Mouse (Mus musculus): ENCODE results near the gene Ntn5. TPM values are rescaled to one million over a fixed set of nuclear protein-coding genes. Genes with fewer than 3 reads are reported as not detected.
A peak's percentile ranks its signal among the peaks of the same experiment; 100 is the strongest.
"Not testable (repeated sequence)": the region's sequence is repeated elsewhere in the genome, so short reads cannot be mapped to it uniquely, and the experiment has no call there.

The Ntn5 gene
- polyA plus RNA-seq, 1 experiment, result 4.2 TPM

DNA sequence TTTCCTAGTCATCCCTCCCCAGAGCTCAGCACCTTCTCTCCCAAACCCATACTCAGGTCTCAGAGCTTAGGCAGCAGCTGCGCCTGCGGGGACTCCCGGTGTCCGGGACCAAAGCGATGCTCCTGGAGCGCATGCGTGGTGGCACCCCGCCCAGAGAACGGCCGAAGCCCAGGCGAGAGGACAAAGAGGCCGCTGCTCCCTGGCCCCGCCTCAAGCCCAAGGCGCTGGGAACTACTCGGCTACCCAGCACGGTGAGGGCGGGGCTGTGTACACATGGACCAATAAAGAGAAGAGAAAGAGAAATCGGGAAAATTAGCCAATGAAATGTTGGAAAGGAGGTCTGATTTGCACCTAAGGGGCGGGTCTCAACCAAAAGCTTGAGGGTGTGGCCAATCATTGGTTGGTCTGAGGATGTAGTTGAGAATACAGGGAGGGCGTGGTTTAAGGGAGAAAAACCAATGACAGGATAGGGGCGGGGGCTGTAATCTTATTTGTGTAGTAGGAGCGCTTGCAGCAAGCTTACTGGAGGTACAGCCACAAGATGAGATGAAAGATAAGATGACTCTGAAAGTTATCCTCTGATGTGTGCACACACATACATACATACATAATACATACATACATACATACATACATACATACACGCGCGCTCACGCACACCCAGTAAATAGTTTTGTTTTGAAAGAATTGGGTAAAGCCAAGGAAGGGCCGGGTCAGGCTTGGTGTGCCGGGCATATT, 40.2 kb upstream of the Ntn5 start:
- peak; percentile 80 for DNase-seq
- Histone ChIP-seq H3K4me1 (replicated peaks; ENCODE audit: control insufficient read depth, insufficient read depth, low read length) (peaks cover 21% of the 10 kb centered on the region), H3K36me3 (ENCODE audit: control insufficient read depth, insufficient read depth, low read length) (no peaks in the 10 kb centered on the region), H3K27me3 (ENCODE audit: control insufficient read depth, insufficient read depth, low read length) (no peaks in the 10 kb centered on the region), H3K27ac (ENCODE audit: control insufficient read depth, insufficient read depth, low read length) (no peak overlapping the region), H3K4me3 (ENCODE audit: control insufficient read depth, insufficient read depth, low read length) (peak overlapping the region; percentile 43)
- peak; percentile 62 for TF ChIP-seq POLR2A (IDR thresholded peaks at IDR 0.05; ENCODE audit: control insufficient read depth, extremely low read depth, insufficient read depth, low read length, poor library complexity)
- 0 out of 2 replicates have a peak, but pooled peaks have one; percentile 46 for TF ChIP-seq CTCF (IDR thresholded peaks at IDR 0.05; ENCODE audit: borderline replicate concordance, control insufficient read depth, extremely low read depth, insufficient read depth, low read length, poor library complexity)
- 13% methylated on average over 28 of the region's 28 CpGs for WGBS

DNA sequence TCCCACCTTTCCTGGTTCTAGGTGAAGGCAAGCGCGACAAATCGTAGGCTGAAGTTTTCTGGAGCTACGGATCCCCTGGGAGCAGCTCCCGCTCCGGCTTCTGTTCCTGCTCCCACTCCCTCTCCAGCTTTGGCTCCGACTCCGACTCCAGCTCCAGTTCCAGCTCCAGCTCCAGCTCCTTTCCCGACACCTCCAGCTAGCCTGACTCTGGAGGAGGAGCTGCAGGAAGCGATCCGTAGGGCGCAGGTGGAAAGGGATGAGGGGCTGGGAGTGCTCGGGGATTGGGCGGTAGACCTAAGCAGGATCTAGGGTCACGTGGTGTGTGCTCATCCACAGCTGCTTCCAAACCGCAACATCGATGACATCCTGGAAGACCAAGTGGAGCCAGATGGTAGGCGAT, 39.6 kb upstream of the Ntn5 start:
- no peak overlapping the region for H3K27ac ChIP-seq (ENCODE audit: control insufficient read depth, insufficient read depth, low read length)
- no peak for DNase-seq
- WGBS, result 69% methylated on average over 18 of the region's 18 CpGs
- TF ChIP-seq CTCF (IDR thresholded peaks at IDR 0.05; ENCODE audit: borderline replicate concordance, control insufficient read depth, extremely low read depth, insufficient read depth, low read length, poor library complexity) (no peak), POLR2A (IDR thresholded peaks at IDR 0.05; ENCODE audit: control insufficient read depth, extremely low read depth, insufficient read depth, low read length, poor library complexity) (no peak)
- H3K4me3 ChIP-seq (ENCODE audit: control insufficient read depth, insufficient read depth, low read length), result no peak overlapping the region
- peaks cover 21% of the 10 kb centered on the region for H3K4me1 ChIP-seq (replicated peaks; ENCODE audit: control insufficient read depth, insufficient read depth, low read length)
- H3K27me3 ChIP-seq (ENCODE audit: control insufficient read depth, insufficient read depth, low read length), result no peaks in the 10 kb centered on the region
- H3K36me3 ChIP-seq (ENCODE audit: control insufficient read depth, insufficient read depth, low read length), result no peaks in the 10 kb centered on the region

DNA sequence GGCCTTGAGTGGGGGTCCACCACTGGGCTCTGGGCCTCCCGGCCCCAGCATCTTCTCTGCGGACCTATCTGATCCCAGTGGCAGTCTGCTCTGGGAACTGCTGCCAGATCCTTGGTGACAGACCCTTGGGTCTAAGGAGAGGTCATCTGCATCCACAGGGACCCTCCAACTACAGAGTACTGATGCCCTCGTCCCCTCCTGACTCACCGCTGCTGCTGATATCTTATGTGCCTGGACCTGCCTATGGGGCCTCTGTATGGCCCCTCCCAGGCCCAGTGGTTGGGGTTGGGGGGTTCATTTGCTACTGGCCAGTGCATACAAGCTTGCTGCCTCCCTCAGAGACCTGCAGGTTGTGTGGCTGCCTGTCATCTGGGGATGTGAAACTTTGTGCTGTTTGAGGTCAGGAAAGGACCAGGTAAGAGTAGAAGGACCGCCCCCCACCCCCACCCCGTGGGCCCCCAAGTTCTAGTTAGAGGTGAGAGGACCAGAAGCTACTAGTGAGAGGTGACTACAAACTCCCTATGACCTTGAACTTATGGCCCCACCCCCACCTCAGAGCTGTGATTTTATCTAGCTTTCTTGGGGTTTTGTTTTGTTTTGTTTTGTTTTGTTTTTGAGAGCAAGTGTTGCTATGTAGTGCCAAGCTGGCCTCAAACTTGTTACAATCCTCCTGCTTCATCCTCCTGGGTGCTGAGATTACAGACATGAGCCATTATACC, 38.8 kb upstream of the Ntn5 start:
- DNase-seq, result no peak
- no peak overlapping the region for H3K27ac ChIP-seq (ENCODE audit: control insufficient read depth, insufficient read depth, low read length)

DNA sequence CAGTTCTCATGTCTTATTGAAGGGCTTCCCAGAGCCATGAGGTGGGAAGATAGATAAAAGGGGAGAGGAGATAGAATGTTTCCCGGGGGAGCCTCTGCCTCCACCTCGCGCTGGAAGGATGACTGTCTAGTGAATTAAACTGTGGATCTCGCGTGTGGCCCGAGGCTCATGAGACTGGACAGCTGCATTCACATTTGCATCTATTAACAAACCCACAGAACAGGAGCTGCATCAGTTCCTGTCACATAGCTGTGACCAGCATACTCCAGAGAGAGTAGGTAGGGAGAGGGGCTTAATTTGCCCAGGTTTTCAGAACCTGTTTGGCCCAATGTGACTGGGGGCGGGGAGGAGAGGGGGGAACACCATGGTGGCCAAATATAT, 38.2 kb upstream of the Ntn5 start:
- H3K36me3 ChIP-seq (ENCODE audit: control insufficient read depth, insufficient read depth, low read length), result no peaks in the 10 kb centered on the region
- H3K27me3 ChIP-seq (ENCODE audit: control insufficient read depth, insufficient read depth, low read length), result no peaks in the 10 kb centered on the region
- no peak overlapping the region for H3K27ac ChIP-seq (ENCODE audit: control insufficient read depth, insufficient read depth, low read length)
- WGBS, result 94% methylated on average over 7 of the region's 7 CpGs
- H3K4me1 ChIP-seq (replicated peaks; ENCODE audit: control insufficient read depth, insufficient read depth, low read length), result peaks cover 21% of the 10 kb centered on the region
- no peak for DNase-seq
- TF ChIP-seq POLR2A (IDR thresholded peaks at IDR 0.05; ENCODE audit: control insufficient read depth, extremely low read depth, insufficient read depth, low read length, poor library complexity), result no peak
- TF ChIP-seq CTCF (IDR thresholded peaks at IDR 0.05; ENCODE audit: borderline replicate concordance, control insufficient read depth, extremely low read depth, insufficient read depth, low read length, poor library complexity), result no peak
- no peak overlapping the region for H3K4me3 ChIP-seq (ENCODE audit: control insufficient read depth, insufficient read depth, low read length)

More for the DNA sequence above, 38.8 kb upstream of the Ntn5 start:
- no peaks in the 10 kb centered on the region for H3K27me3 ChIP-seq (ENCODE audit: control insufficient read depth, insufficient read depth, low read length)
- H3K4me3 ChIP-seq (ENCODE audit: control insufficient read depth, insufficient read depth, low read length), result no peak overlapping the region
- no peaks in the 10 kb centered on the region for H3K36me3 ChIP-seq (ENCODE audit: control insufficient read depth, insufficient read depth, low read length)
- WGBS, result 87% methylated on average over 6 of the region's 6 CpGs
- peaks cover 21% of the 10 kb centered on the region for H3K4me1 ChIP-seq (replicated peaks; ENCODE audit: control insufficient read depth, insufficient read depth, low read length)
- TF ChIP-seq CTCF (IDR thresholded peaks at IDR 0.05; ENCODE audit: borderline replicate concordance, control insufficient read depth, extremely low read depth, insufficient read depth, low read length, poor library complexity), result no peak
- no peak for TF ChIP-seq POLR2A (IDR thresholded peaks at IDR 0.05; ENCODE audit: control insufficient read depth, extremely low read depth, insufficient read depth, low read length, poor library complexity)

DNA sequence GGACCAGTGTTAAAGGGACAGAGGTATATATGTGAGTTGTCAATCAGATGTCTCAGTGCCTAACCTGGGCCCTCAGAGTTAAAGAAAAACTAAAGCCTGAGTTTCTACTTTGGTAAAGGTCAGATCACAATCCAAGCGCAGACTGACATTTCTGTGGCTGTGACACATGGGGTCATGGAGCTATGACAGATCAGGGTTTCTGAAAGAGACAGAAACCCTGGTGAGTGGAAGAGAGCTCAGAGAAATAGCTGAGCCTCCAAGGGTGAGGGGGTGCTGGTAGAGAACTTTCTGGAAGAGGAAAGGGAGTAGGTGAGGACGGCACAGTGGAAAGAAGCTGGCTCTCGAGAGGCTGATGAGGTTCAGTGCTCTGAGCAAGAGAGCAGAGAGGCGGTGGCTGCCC, 37.2 kb upstream of the Ntn5 start:
- no peak overlapping the region for H3K27ac ChIP-seq (ENCODE audit: control insufficient read depth, insufficient read depth, low read length)
- no peaks in the 10 kb centered on the region for H3K27me3 ChIP-seq (ENCODE audit: control insufficient read depth, insufficient read depth, low read length)
- TF ChIP-seq CTCF (IDR thresholded peaks at IDR 0.05; ENCODE audit: borderline replicate concordance, control insufficient read depth, extremely low read depth, insufficient read depth, low read length, poor library complexity) (no peak), POLR2A (IDR thresholded peaks at IDR 0.05; ENCODE audit: control insufficient read depth, extremely low read depth, insufficient read depth, low read length, poor library complexity) (no peak)
- H3K4me3 ChIP-seq (ENCODE audit: control insufficient read depth, insufficient read depth, low read length), result no peak overlapping the region
- 85% methylated on average over 4 of the region's 4 CpGs for whole genome bisulfite sequencing
- no peaks in the 10 kb centered on the region for H3K36me3 ChIP-seq (ENCODE audit: control insufficient read depth, insufficient read depth, low read length)
- no peak for DNase-seq
- H3K4me1 ChIP-seq (replicated peaks; ENCODE audit: control insufficient read depth, insufficient read depth, low read length), result peaks cover 21% of the 10 kb centered on the region

DNA sequence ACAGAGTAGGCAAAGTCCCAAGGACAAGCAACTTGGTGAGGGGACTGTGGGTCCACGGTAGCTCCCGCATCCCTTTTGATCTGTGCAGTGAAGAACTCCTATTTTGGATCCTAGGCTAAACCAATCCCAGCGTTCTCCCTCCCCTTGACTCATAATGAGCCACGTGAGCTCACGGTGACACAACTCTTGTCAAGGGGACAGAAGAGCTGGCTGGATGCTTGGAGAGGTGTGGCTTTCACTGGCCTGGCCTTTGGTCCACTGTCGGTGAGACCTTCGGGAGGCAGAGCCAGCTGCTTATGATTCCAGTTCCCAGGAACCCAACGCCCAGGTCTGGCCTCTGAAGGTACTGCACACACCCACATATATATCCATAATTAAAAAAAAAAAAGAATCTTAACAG, 34.5 kb upstream of the Ntn5 start:
- peaks cover 4% of the 10 kb centered on the region for H3K4me1 ChIP-seq (replicated peaks; ENCODE audit: control insufficient read depth, insufficient read depth, low read length)
- no peak for DNase-seq
- no peaks in the 10 kb centered on the region for H3K36me3 ChIP-seq (ENCODE audit: control insufficient read depth, insufficient read depth, low read length)
- no peaks in the 10 kb centered on the region for H3K27me3 ChIP-seq (ENCODE audit: control insufficient read depth, insufficient read depth, low read length)
- H3K4me3 ChIP-seq (ENCODE audit: control insufficient read depth, insufficient read depth, low read length), result no peak overlapping the region
- no peak for TF ChIP-seq POLR2A (IDR thresholded peaks at IDR 0.05; ENCODE audit: control insufficient read depth, extremely low read depth, insufficient read depth, low read length, poor library complexity)
- no peak for TF ChIP-seq CTCF (IDR thresholded peaks at IDR 0.05; ENCODE audit: borderline replicate concordance, control insufficient read depth, extremely low read depth, insufficient read depth, low read length, poor library complexity)
- 90% methylated on average over 8 of the region's 8 CpGs for WGBS
- no peak overlapping the region for H3K27ac ChIP-seq (ENCODE audit: control insufficient read depth, insufficient read depth, low read length)

DNA sequence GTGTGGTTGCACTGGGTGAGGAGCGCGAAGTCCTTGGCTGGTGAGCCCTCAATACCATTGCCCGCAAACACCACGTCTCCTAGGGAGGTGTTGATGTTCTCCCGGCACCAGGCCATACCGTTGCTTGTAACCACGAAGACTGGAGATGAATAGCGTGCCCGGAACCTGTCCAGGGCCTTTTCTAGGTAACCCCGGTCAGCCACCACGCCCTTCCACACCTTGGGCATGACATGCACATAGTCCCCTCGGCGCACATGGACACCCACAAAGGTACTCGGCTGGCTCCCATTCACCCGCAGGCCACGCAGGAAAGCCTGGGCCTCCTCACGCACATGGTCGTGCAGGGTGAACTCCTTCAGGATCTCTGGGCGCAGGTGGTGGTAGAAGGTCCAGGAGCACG, 33.3 kb upstream of the Ntn5 start:
- H3K36me3 ChIP-seq (ENCODE audit: control insufficient read depth, insufficient read depth, low read length); DNase-seq; H3K27ac ChIP-seq (ENCODE audit: control insufficient read depth, insufficient read depth, low read length); H3K4me1 ChIP-seq (replicated peaks; ENCODE audit: control insufficient read depth, insufficient read depth, low read length); H3K27me3 ChIP-seq (ENCODE audit: control insufficient read depth, insufficient read depth, low read length); H3K4me3 ChIP-seq (ENCODE audit: control insufficient read depth, insufficient read depth, low read length): not testable (repeated sequence)
- 95% methylated on average over 20 of the region's 20 CpGs for WGBS
